Mouse (Mus musculus): ENCODE results near the gene AI182371. TPM values are rescaled to one million over a fixed set of nuclear protein-coding genes. Genes with fewer than 3 reads are reported as not detected.

AI182371 gene
- polyA plus RNA-seq, 1 experiment from 2014 or later, result 0.26 TPM

- Histone ChIP-seq H3K36me3 (no peaks in the 10 kb centered on the region), H3K4me2 (no peak overlapping the region), H3K9me3 (no peaks in the 10 kb centered on the region), H3K4me3 (no peak overlapping the region), H3K27me3 (no peaks in the 10 kb centered on the region), H3K27ac (replicated peaks) (no peak overlapping the region), H3K4me1 (replicated peaks) (no peaks in the 10 kb centered on the region), H3K9ac (no peak overlapping the region)
- 93% methylated on average over 13 of the region's 13 CpGs for WGBS
- no peak for ATAC-seq (ENCODE audit: low FRiP score, low read depth)
Observed at GRCm38 (mm10) chr2:35066525-35067082, 34.7 kb downstream of the AI182371 start.

- Histone ChIP-seq H3K4me3 (no peak overlapping the region), H3K4me1 (replicated peaks) (no peaks in the 10 kb centered on the region), H3K9me3 (no peaks in the 10 kb centered on the region), H3K27me3 (no peaks in the 10 kb centered on the region), H3K4me2 (no peak overlapping the region), H3K9ac (no peak overlapping the region), H3K36me3 (no peaks in the 10 kb centered on the region), H3K27ac (replicated peaks) (no peak overlapping the region)
- no peak for ATAC-seq (ENCODE audit: low FRiP score, low read depth)
- WGBS, result 90% methylated on average over 6 of the region's 6 CpGs
Observed at GRCm38 (mm10) chr2:35063333-35064030, 37.9 kb downstream of the AI182371 start.

GRCm38 (mm10) chr2:35061338-35061737 is 40.0 kb downstream of the AI182371 start, which contains the start of gene Hc:
Gene Hc (minus strand): TSS chr2:35061438.
- H3K27me3 ChIP-seq, result no peaks in the 10 kb centered on the region
- ATAC-seq (ENCODE audit: low FRiP score, low read depth), result no peak
- no peaks in the 10 kb centered on the region for H3K36me3 ChIP-seq
- H3K9me3 ChIP-seq, result no peaks in the 10 kb centered on the region
- no peak within 1 kb of the TSS for H3K4me2 ChIP-seq
- 89% methylated on average over 5 of the region's 5 CpGs for WGBS
- H3K4me3 ChIP-seq, result no peak within 1 kb of the TSS
- H3K4me1 ChIP-seq (replicated peaks), result no peaks in the 10 kb centered on the region
- no peak within 1 kb of the TSS for H3K27ac ChIP-seq (replicated peaks)
- no peak within 1 kb of the TSS for H3K9ac ChIP-seq

- no peaks in the 10 kb centered on the region for H3K36me3 ChIP-seq
- WGBS, result 77% methylated on average over 6 of the region's 6 CpGs
- ATAC-seq (ENCODE audit: low FRiP score, low read depth), result no peak
- H3K9ac ChIP-seq, result no peak overlapping the region
- no peaks in the 10 kb centered on the region for H3K9me3 ChIP-seq
- H3K4me1 ChIP-seq (replicated peaks), result no peaks in the 10 kb centered on the region
- no peak overlapping the region for H3K4me3 ChIP-seq
- no peak overlapping the region for H3K27ac ChIP-seq (replicated peaks)
- no peak overlapping the region for H3K4me2 ChIP-seq
- no peaks in the 10 kb centered on the region for H3K27me3 ChIP-seq
Observed at GRCm38 (mm10) chr2:35060897-35061296, 40.4 kb downstream of the AI182371 start.

GRCm38 (mm10) chr2:35060256-35060655 is 41.1 kb downstream of the AI182371 start:
- 95% methylated on average over 5 of the region's 5 CpGs for WGBS
- Histone ChIP-seq H3K4me3 (no peak overlapping the region), H3K27me3 (no peaks in the 10 kb centered on the region), H3K9me3 (no peaks in the 10 kb centered on the region), H3K4me1 (replicated peaks) (no peaks in the 10 kb centered on the region), H3K4me2 (no peak overlapping the region), H3K36me3 (no peaks in the 10 kb centered on the region), H3K9ac (no peak overlapping the region), H3K27ac (replicated peaks) (no peak overlapping the region)
- no peak for ATAC-seq (ENCODE audit: low FRiP score, low read depth)

- Histone ChIP-seq H3K4me2 (no peak overlapping the region), H3K27me3 (no peaks in the 10 kb centered on the region), H3K9me3 (no peaks in the 10 kb centered on the region), H3K4me3 (no peak overlapping the region), H3K4me1 (replicated peaks) (no peaks in the 10 kb centered on the region), H3K9ac (no peak overlapping the region), H3K36me3 (no peaks in the 10 kb centered on the region), H3K27ac (replicated peaks) (no peak overlapping the region)
- 82% methylated on average over 2 of the region's 2 CpGs for WGBS
- ATAC-seq (ENCODE audit: low FRiP score, low read depth), result no peak
Observed at GRCm38 (mm10) chr2:35058325-35058724, 43.0 kb downstream of the AI182371 start.

- Histone ChIP-seq H3K27ac (replicated peaks) (no peak overlapping the region), H3K4me1 (replicated peaks) (no peaks in the 10 kb centered on the region), H3K4me3 (no peak overlapping the region), H3K27me3 (no peaks in the 10 kb centered on the region), H3K9ac (no peak overlapping the region), H3K9me3 (no peaks in the 10 kb centered on the region), H3K36me3 (no peaks in the 10 kb centered on the region), H3K4me2 (no peak overlapping the region)
- ATAC-seq (ENCODE audit: low FRiP score, low read depth), result no peak
- WGBS, result 94% methylated on average over 11 of the region's 11 CpGs
Observed at GRCm38 (mm10) chr2:35057243-35057642, 44.1 kb downstream of the AI182371 start.

- ATAC-seq (ENCODE audit: low FRiP score, low read depth), result no peak
- Histone ChIP-seq H3K9ac (no peak overlapping the region), H3K4me2 (no peak overlapping the region), H3K4me3 (no peak overlapping the region), H3K27me3 (no peaks in the 10 kb centered on the region), H3K36me3 (no peaks in the 10 kb centered on the region), H3K27ac (replicated peaks) (no peak overlapping the region), H3K4me1 (replicated peaks) (no peaks in the 10 kb centered on the region), H3K9me3 (no peaks in the 10 kb centered on the region)
- 45% methylated on average over 5 of the region's 5 CpGs for WGBS
Observed at GRCm38 (mm10) chr2:35048851-35049250, 52.5 kb downstream of the AI182371 start.

- no peak overlapping the region for H3K9ac ChIP-seq
- 75% methylated on average over 2 of the region's 2 CpGs for WGBS
- H3K27me3 ChIP-seq, result no peaks in the 10 kb centered on the region
- H3K4me1 ChIP-seq (replicated peaks), result no peaks in the 10 kb centered on the region
- no peaks in the 10 kb centered on the region for H3K36me3 ChIP-seq
- no peak overlapping the region for H3K27ac ChIP-seq (replicated peaks)
- no peak overlapping the region for H3K4me2 ChIP-seq
- no peaks in the 10 kb centered on the region for H3K9me3 ChIP-seq
- H3K4me3 ChIP-seq, result no peak overlapping the region
- ATAC-seq (ENCODE audit: low FRiP score, low read depth), result no peak
Observed at GRCm38 (mm10) chr2:35044956-35045355, 56.4 kb downstream of the AI182371 start.

GRCm38 (mm10) chr2:35038580-35039375 is 62.6 kb downstream of the AI182371 start:
- Histone ChIP-seq H3K4me2 (no peak overlapping the region), H3K4me1 (replicated peaks) (no peaks in the 10 kb centered on the region), H3K36me3 (no peaks in the 10 kb centered on the region), H3K9ac (no peak overlapping the region), H3K27ac (replicated peaks) (no peak overlapping the region), H3K27me3 (no peaks in the 10 kb centered on the region), H3K9me3 (no peaks in the 10 kb centered on the region), H3K4me3 (no peak overlapping the region)
- ATAC-seq (ENCODE audit: low FRiP score, low read depth), result no peak
- WGBS, result 88% methylated on average over 9 of the region's 9 CpGs

Measured in hindbrain, embryonic 15.5 days (tissue).